Comparison of ENCODE assay signal across 8 mouse cellular contexts in genomic region chr2:18996451-18997211, GRCm38 (mm10). TPM values are rescaled to one million over a fixed set of nuclear protein-coding genes. Genes with fewer than 3 reads are reported as not detected.
A peak's percentile ranks its signal among the peaks of the same experiment; 100 is the strongest.
DNase-seq lines count a peak whose midpoint lies in the region; ATAC-seq and TF ChIP-seq lines count a peak whose summit lies in the region.

No protein-coding gene starts in this region.

- H3K27me3 ChIP-seq in forebrain, embryonic 10.5 days (ENCODE audit: poor library complexity, severe bottlenecking): peaks cover 33% of the 10 kb centered on the region
- no peaks in the 10 kb centered on the region for H3K27me3 ChIP-seq in hindbrain, embryonic 16.5 days (replicated peaks; ENCODE audit: control insufficient read depth, insufficient read depth, low read length)
- no peaks in the 10 kb centered on the region for H3K27me3 ChIP-seq in liver, embryonic 11.5 days (replicated peaks; ENCODE audit: control insufficient read depth, insufficient read depth, low read length)

- TF ChIP-seq CTCF in gastrocnemius, adult 2 months (IDR thresholded peaks at IDR 0.05): no peak

- peaks cover 2% of the 10 kb centered on the region; the same call in 1 of the 2 replicates for H3K9me3 ChIP-seq in forebrain, embryonic 10.5 days
- H3K9me3 ChIP-seq in hindbrain, embryonic 16.5 days (ENCODE audit: control insufficient read depth, low read length): no peaks in the 10 kb centered on the region
- H3K9me3 ChIP-seq in liver, embryonic 11.5 days (ENCODE audit: control insufficient read depth, low read length): peaks cover under 1% of the 10 kb centered on the region; the same call in 1 of the 2 replicates

- no peak for ATAC-seq in hindbrain, embryonic 16.5 days
- ATAC-seq in liver, embryonic 11.5 days (replicated peaks; ENCODE audit: low FRiP score): no peak

- DNase-seq in gastrocnemius, adult 2 months: peak; percentile 37
- DNase-seq in gastrocnemius, adult 18-20 months (ENCODE audit: low spot score): no peak
- peak; percentile 45 to 52 for DNase-seq in adrenal gland, postnatal 36 days
- DNase-seq in forebrain, embryonic 10.5 days (ENCODE audit: extremely low spot score, low spot score): peak; percentile 46
- DNase-seq in liver, embryonic 11.5 days (ENCODE audit: low spot score): peak; percentile 53
- peak; percentile 45 for DNase-seq in neural tube, embryonic 10.5 days (ENCODE audit: extremely low spot score, low spot score)
- peak; percentile 43 for DNase-seq in testis, postnatal 10 days (ENCODE audit: low spot score)

- H3K4me1 ChIP-seq in forebrain, embryonic 10.5 days: peaks cover 28% of the 10 kb centered on the region
- peaks cover 13% of the 10 kb centered on the region for H3K4me1 ChIP-seq in hindbrain, embryonic 16.5 days (ENCODE audit: control insufficient read depth, insufficient read depth, low read depth, low read length)
- peaks cover 35% of the 10 kb centered on the region for H3K4me1 ChIP-seq in liver, embryonic 11.5 days (replicated peaks; ENCODE audit: control insufficient read depth, insufficient read depth, low read length)

- intact Hi-C loops in gastrocnemius, adult 2 months (cut with DNase I): loop anchor here (5.0 kb wide), 1 partner anchor 314 kb away; no protein-coding TSS in a partner anchor

- H3K4me2 ChIP-seq in hindbrain, embryonic 16.5 days (ENCODE audit: low read length): peak overlapping the region; percentile 98
- H3K4me2 ChIP-seq in liver, embryonic 11.5 days: peak overlapping the region; percentile 94

- H3K4me3 ChIP-seq in gastrocnemius, adult 2 months: peak overlapping the region; percentile 83
- H3K4me3 ChIP-seq in forebrain, embryonic 10.5 days: peak overlapping the region; percentile 81
- H3K4me3 ChIP-seq in hindbrain, embryonic 16.5 days (ENCODE audit: low read length): peak overlapping the region; percentile 92
- H3K4me3 ChIP-seq in liver, embryonic 11.5 days (ENCODE audit: low read depth, low read length): peak overlapping the region; percentile 86

- peak overlapping the region; percentile 87 for H3K27ac ChIP-seq in gastrocnemius, adult 2 months
- peak overlapping the region; percentile 88; the same call in 1 of the 2 replicates for H3K27ac ChIP-seq in forebrain, embryonic 10.5 days
- H3K27ac ChIP-seq in hindbrain, embryonic 16.5 days (ENCODE audit: low read depth, low read length): no peak overlapping the region
- H3K27ac ChIP-seq in liver, embryonic 11.5 days (ENCODE audit: low read depth, low read length): peak overlapping the region; percentile 4; the same call in 1 of the 2 replicates

- H3K36me3 ChIP-seq in forebrain, embryonic 10.5 days (replicated peaks): no peaks in the 10 kb centered on the region
- H3K36me3 ChIP-seq in hindbrain, embryonic 16.5 days (ENCODE audit: control insufficient read depth, insufficient read depth, low read length): no peaks in the 10 kb centered on the region
- no peaks in the 10 kb centered on the region for H3K36me3 ChIP-seq in liver, embryonic 11.5 days (ENCODE audit: control insufficient read depth, insufficient read depth, low read length)

- H3K9ac ChIP-seq in hindbrain, embryonic 16.5 days (ENCODE audit: low read depth, low read length): peak overlapping the region; percentile 87
- peak overlapping the region; percentile 72 for H3K9ac ChIP-seq in liver, embryonic 11.5 days (ENCODE audit: low read depth, low read length)

- under 1% methylated on average over 25 of the region's 25 CpGs for WGBS in forebrain, embryonic 10.5 days
- under 1% methylated on average over 25 of the region's 25 CpGs for WGBS in hindbrain, embryonic 16.5 days
- under 1% methylated on average over 25 of the region's 25 CpGs for WGBS in liver, embryonic 11.5 days

RNA-seq across cellular contexts. Expression of gene Pip4k2a, which starts 1.3 kb away (rescaled TPM):
- total RNA-seq in gastrocnemius, adult 2 months (2021): 1 to 10 TPM; 3.1 to 4.5 TPM
- total RNA-seq in gastrocnemius, adult 18-20 months (2021): 1 to 10 TPM; 2.6 to 2.7 TPM
- total RNA-seq in adrenal gland, postnatal 36 days (2021): 10 to 100 TPM; 30.1 to 36.7 TPM
- polyA plus RNA-seq in forebrain, embryonic 10.5 days (2016; fragmentation: Nextera tagmentation; extraction: Ambion mirVana): 6.6 and 7.5 TPM in 2 replicates
- 10.2 and 12.5 TPM in 2 replicates for polyA plus RNA-seq in hindbrain, embryonic 16.5 days (2015; fragmentation: Nextera tagmentation; extraction: Ambion mirVana)
- 20.1 and 20.5 TPM in 2 replicates for polyA plus RNA-seq in liver, embryonic 11.5 days (2014; fragmentation: Nextera tagmentation; extraction: Ambion mirVana)

RNA-seq across cellular contexts. Expression of gene 4930426L09Rik, which starts 1.5 kb away (rescaled TPM):
- total RNA-seq in gastrocnemius, adult 2 months (2021): not detected
- not detected for total RNA-seq in gastrocnemius, adult 18-20 months (2021)
- total RNA-seq in adrenal gland, postnatal 36 days (2021): under 1 TPM; 0.43 to 0.76 TPM
- polyA plus RNA-seq in forebrain, embryonic 10.5 days (2016; fragmentation: Nextera tagmentation; extraction: Ambion mirVana): 0.14 and 0.31 TPM in 2 replicates
- 0.18 and 0.52 TPM in 2 replicates for polyA plus RNA-seq in hindbrain, embryonic 16.5 days (2015; fragmentation: Nextera tagmentation; extraction: Ambion mirVana)
- polyA plus RNA-seq in liver, embryonic 11.5 days (2014; fragmentation: Nextera tagmentation; extraction: Ambion mirVana): 0.21 and 0.48 TPM in 2 replicates

Comparison
In these comparisons a context has a peak if more than half of its experiments do, and no peak if none do; other contexts are left out.
1. RNA of gene Pip4k2a, which starts 1.3 kb away (total RNA-seq): 30.1 to 36.7 TPM in adrenal gland, postnatal 36 days; 3.1 to 4.5 TPM in gastrocnemius, adult 2 months and 2.6 to 2.7 TPM in gastrocnemius, adult 18-20 months; every median in the first group is over 4 times any median in the second.
2. Peak in every context shown above with its lines, with median percentiles within 50 percentile points of each other: H3K4me3 ChIP-seq.